Mouse (Mus musculus) CD4-positive, CD25-positive, alpha-beta regulatory T cell, adult 4 months (primary cell): ENCODE results near the gene Arsg. TPM values are rescaled to one million over a fixed set of nuclear protein-coding genes. Genes with fewer than 3 reads are reported as not detected.

Experiments used
- ATAC-seq: one replicate; pipeline ENCODE4 v1.8.0; 2017
- polyA plus RNA-seq, 2 experiments: library from polyadenylated mRNA; unstranded; fragments of 100-300 nt; shearing (Covaris generic); gene quantifications; one replicate each; pipeline ENCODE4 v1.2.1; 2017

Gene Arsg
- 1 to 10 TPM; 4.5 to 7.1 TPM for polyA plus RNA-seq

DNA sequence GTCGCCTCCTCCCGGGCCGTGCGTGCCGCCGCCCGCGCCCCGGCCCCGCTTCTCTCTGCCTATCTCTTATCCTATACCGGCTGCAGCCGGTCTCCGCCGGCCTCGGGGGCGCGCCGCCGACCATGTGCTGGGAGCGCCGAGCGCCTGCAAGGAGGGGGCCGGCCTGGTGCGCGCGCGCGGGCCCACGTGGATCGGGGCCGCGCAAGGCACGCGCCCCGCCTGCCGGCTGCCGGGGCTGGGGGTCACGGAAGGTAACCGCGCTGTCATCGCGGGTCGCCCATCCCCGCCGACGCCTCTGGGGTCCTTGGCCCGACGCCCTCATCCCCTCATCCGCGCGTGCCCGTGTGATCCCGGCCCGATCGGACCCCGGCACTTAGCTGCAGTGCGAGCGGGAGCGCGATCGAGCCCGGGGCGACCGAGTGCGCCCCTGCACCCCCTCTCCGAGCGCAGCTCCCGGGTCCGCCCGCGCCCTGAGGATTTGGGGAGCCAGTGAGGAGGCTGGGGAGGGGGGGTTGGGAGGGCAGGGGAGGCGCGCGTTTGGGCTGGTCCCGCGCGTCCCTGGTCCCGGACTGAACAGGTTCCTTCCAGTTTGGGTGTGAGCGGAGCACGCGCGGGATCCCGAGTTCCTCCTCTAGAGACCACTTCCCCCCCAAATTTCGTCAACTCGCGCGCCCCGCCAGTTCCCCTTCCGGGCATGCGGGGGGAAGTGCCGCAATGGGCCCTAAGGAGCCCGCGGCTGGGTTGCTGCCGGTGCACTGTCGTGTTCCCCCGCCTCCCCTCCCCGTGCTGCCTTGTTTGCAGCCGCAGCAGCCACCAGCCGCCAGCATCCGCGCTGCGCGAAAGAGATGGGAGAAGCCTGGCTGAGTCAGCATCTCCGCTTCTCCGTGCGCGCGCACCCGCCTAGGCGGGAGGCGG lies at the start of gene Arsg, which contains the start of gene Slc16a6:
Gene Arsg (plus strand): TSS at position 204 of the 915 bp plus-strand sequence.
Gene Slc16a6 (minus strand): TSS at position 428 of the 915 bp plus-strand sequence.
- peak; percentile 74 for ATAC-seq

GRCm38 (mm10) chr11:109425392-109426271 lies 47.5 kb upstream of the Arsg start, which contains the start of gene Amz2:
Gene Amz2, plus strand, starts transcription at chr11:109425946.
- ATAC-seq, result peak; percentile 84

DNA sequence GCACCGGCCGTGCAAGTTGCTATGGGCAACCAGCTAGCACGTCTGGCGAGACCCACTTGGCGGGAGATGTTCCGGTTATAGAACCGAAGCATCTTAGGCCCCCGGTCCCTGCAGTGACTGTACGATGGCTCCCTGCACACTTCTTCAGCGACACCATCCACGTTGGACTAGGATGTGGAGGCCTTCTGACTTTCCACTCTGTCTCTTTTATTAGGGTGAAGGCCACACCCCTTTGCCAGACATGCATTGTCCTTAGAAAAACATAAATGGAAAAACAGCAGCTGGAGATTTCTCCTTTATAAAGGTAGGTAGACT lies 46.9 kb upstream of the Arsg start:
- ATAC-seq, result no peak

DNA sequence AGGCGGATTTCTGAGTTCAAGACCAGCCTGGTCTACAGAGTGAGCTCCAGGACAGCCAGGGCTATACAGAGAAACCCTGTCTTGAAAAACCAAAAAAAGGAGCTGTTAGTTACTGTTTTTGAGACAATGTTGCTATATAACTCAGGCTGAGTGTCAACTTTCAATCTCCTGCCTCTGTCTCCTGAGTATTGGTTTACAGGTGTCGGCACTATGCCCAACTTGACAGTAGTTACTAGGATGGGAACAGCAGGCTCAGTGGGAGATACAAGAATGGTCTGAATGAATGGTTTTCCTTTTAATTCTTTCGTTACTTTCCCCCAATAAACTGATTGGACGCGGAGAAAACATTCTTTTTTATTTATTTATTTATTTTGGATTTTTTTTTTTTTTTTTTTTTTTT lies 45.8 kb upstream of the Arsg start:
- ATAC-seq, result no peak

DNA sequence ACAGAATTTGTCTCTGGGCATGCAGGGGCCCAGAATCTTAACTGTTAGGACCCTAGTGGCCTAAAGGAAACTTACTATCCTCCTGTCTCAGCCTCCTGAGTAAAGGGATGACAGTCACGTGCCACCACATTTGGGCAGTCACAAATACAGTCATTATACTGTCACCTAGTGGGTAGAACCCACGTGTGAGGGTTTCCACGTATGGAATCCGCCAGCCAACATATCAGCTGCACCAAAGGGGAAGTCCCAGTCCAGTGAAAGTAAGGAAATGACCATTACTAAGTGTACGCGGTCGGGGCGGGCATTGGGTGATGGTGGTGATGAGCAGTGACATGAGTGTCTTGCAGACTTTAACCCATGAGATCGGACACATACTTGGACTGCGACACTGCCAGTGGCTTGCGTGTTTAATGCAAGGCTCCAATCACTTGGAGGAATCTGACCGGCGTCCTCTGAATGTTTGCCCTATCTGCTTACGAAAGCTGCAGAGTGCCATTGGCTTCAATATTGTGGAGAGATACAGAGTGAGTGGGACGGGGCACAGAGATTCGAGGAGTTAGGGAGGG lies 38.9 kb upstream of the Arsg start:
- ATAC-seq, result no peak

DNA sequence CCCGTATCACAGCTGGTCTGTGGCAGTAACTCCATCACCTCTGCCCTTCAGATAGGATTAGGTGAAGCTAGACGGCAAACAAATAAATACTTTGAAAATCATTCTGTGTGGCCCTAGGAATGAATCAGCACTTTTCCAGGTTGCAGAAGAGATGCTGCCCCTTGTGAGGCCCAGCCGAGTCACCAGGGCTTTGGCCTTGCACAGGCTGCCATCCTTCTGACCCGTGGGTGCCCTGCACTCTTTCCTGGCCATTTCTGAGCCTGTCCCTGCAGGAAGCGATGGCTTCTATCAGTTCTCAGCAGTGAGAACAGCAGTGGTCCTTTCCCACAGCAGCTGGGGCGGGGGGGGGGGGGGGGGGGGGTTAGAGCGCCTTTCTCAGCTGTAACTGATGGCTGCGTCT lies 36.3 kb upstream of the Arsg start:
- no peak for ATAC-seq

DNA sequence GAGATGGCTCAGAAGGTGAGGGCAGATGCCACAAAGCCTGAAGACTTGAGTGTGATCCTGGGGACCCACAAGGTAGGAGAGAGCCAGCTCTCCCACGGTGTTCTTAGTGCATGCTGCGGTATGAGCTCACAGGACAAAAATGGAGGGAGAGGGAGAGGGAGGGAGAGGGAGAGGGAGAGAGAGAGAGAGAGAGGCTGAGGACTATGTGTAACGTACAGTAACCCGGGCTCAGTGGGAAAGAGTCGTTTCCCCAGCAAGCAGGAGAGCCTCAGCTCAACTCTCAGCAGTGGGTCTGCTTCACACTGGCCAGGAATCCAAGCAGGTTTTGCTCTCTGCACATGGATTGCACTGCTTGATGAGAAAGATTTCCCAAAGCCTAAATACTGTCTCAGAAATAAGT lies 34.0 kb upstream of the Arsg start:
- ATAC-seq, result no peak

DNA sequence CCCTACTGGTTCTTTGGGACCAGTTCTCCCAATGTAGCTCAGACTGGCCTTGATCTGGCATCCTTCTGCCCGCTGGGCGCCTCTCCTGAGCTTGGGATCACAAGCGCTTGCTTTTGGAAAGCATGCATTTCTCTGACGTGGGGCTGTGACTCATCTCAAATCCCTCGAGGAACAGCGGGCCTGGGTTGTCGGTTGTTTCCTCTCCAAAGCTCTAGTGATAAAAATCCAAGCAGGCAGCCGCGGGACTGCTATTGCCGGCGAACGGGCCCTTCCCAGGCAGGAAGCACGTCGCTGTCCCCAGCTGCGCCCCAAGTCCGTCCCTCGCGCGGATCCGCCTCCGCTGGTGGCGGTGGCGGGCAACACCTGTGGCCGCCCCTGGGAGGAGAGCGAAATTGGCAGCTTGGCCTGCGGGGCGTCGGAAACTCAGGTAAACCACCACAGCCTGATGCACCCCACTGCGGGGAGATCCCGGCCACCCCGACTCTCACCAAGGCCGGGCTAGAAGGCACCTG lies 33.3 kb upstream of the Arsg start:
- ATAC-seq, result peak; percentile 84

GRCm38 (mm10) chr11:109440641-109441040 lies 32.5 kb upstream of the Arsg start:
- peak; percentile 1 for ATAC-seq

GRCm38 (mm10) chr11:109441119-109441518 lies 32.1 kb upstream of the Arsg start:
- peak; percentile 54 for ATAC-seq

DNA sequence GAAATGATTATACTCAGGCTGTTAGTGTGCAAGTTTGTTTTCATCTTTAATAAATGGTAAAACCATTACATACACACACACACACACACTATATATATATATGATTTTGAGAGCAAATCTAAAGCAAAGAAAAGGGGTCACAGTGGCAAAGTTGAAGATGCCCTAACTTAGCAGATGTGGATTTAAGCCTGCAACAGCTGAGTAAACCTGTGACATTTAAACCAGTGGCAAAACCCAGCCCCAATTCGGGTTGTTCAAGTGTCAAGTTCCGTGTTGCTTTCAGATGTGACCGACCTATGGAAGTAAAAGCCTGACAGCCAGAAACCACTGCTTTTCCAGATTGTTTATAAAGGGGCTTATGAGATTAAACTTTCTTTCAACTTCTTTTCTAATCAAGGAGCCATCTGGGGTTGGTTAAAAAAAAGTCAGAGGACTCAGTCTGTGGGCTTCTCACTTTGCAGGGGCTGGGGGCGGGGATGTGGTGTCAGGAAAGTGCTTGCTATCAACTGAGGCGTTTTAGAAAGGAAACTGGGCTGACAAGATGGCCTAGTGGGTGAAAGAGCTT lies 30.9 kb upstream of the Arsg start:
- no peak for ATAC-seq

DNA sequence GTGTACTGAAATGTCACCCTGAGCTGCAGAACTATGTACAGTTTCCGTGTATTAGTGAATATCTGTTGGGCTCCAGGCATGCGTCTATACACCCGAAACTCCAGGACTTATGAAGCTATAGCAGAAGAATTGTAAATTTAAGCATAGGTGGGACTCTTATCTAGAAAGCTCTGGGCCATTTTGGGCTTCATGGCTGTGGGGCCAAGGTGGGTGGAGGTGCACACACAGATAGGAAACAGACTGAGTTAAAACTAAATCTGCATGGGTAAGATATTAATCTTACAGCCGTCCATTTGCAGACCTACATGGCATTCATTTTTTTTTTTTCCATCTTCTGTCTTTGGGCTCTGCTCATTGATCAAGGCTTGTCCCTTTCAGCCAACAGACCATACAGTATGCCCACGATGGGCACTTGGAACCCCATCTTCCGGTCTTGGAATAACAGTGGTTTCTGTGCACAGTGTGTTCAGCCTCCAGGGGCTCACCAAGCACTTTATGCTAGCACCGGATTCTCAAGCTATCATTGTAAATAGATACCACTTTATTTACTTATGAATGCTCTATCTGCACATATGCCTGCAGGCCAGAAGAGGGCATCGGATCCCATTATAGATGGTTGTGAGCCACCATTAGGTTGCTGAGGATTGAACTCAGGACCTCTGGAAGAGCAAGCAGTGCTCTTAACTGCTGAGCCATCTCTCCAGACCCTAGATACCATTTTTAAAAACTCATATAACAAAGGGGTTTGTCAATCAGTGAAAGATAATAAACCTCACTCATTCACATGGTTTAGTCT lies 29.5 kb upstream of the Arsg start:
- ATAC-seq, result no peak

DNA sequence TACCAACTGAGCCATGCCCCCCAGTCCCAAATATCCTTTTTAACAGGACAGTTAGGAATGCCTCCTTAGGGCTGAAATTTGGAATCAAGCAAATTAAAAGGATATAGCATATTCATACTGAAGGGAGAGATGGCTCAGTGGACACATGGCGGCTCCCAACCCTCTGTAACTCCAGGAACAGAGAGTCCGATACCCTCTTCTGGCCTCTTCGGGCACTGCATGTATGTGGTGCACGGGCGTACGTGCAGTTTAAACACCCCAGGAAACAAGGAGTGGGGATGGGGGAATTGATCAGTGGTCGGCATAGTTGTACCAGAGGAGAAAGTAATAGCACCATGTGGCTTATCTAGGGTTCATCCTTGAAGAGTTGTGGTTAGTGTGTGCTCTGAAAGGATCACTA lies 28.6 kb upstream of the Arsg start:
- ATAC-seq, result no peak

GRCm38 (mm10) chr11:109445438-109446035 lies 27.6 kb upstream of the Arsg start:
- ATAC-seq, result peak; percentile 62

DNA sequence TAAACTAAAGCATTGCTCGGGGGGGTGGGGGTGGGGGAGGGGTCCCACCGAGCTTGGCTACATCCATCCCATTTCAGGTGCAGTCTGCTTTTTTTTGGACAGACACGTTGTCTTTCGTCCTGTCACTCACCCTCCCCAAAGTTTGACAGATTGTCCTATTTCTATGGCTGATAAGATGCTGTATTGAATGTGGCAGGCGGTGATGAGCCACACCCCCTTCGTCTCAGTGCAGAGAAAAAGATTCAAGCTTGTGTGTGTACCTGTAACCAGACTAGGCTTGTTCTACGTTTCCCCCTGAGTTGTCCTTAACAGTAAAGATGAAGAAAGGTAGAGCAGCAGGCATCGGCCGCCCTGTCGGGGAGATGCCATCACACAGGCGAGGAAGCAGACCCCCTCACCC lies 22.0 kb upstream of the Arsg start:
- ATAC-seq, result no peak

DNA sequence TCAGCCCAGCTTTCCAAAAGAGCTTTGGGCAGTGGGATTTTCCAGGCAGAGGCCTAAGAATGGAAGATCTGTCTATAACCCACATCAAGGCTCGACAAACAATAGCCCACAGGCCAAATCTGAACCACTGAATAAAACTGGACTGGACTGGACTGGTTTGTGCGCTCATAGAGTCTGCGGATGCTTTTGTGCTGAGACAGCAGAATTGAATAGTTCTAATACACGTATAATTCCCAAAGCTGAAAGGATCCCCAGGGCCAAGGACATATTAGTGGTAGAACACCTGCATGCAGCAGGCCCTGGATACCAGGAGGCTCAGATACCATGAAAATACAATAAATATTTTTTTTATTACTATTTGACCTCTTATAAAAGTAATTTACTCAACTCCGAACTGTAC lies 16.9 kb upstream of the Arsg start:
- ATAC-seq, result no peak

- no peak for ATAC-seq
Observed at GRCm38 (mm10) chr11:109458165-109458564, 15.0 kb upstream of the Arsg start.

DNA sequence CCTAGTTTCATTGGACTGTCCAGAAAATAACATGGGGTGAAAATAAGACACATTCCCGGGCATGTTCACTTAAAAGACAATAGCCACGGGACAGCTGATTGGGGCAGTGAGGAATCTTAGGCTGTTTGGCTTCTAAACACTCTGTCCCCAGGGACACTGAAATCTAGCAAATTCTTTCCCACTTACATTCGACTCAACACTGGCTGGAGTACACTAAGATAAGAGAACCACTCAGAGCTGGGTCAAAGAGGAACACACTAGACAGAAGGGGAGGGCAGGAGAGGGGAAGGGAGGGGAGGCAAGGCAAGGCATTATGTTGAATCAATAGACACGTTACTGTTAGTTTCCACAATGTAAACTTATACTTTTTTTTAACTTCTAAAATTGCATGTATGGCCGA lies 12.6 kb upstream of the Arsg start:
- no peak for ATAC-seq

- no peak for ATAC-seq
Observed at GRCm38 (mm10) chr11:109465068-109465467, 8.1 kb upstream of the Arsg start.

DNA sequence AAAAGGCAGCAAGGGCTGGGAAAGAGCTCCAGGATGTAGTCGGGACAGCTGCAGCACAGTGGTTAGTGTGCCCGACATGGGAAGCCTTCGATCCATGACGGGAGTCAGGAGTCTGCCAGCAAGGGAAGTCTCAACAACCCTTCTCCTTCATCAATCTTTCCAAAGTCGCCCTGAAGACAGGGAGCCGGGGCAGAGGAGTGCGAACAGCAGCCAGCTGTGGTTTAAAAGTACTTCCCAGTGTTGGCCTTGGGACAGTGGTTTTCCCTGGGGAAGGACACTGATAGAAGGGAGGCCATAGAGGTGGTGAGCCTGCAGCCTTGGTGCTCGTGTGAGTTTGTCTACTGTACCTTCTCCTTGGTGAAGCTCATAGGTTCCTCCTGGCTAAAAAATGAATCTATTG lies 6.2 kb upstream of the Arsg start:
- no peak for ATAC-seq

GRCm38 (mm10) chr11:109468133-109468532 lies 5.0 kb upstream of the Arsg start:
- no peak for ATAC-seq
